19 mouse cellular contexts compared by ENCODE assay signal in genomic region chrX:161411151-161411550, GRCm38 (mm10).
DNase-seq lines count a peak whose midpoint lies in the region; TF ChIP-seq lines count a peak whose summit lies in the region.
"Had no signal": no experiment of that assay in that cellular context is flagged by ENCODE, and none has a peak within 500 bp of the region (broad histone marks: within the 10 kb centered on the region; RNA-seq: fewer than 3 reads in every experiment).

No protein-coding gene starts in this region.

- TF ChIP-seq CTCF in left cerebral cortex, adult 2 months (IDR thresholded peaks at IDR 0.05), result no peak

- DNase-seq in layer of hippocampus, adult 11-12 months (ENCODE audit: low spot score), result peak; percentile 3
- DNase-seq in layer of hippocampus, postnatal 25 days (ENCODE audit: extremely low spot score in 1 of 2, low spot score in 1 of 2), result no peak
- peak; percentile 11 to 41 for DNase-seq in left cerebral cortex, adult 9 months (ENCODE audit: low spot score in 2 of 2)
- no peak for DNase-seq in left cerebral cortex, adult 2 months (ENCODE audit: extremely low spot score in 1 of 2, low spot score in 2 of 2)
- DNase-seq in brain, adult 2 months (ENCODE audit: low read depth, low spot score), result peak; percentile 71
- peak; percentile 52 for DNase-seq in layer of hippocampus, adult 9-11 months
- DNase-seq in thymus, postnatal 4 days, result no peak
- DNase-seq: adrenal gland, adult 2 months; adrenal gland, postnatal 25 days; cerebellum, adult 2 months; cerebellum, postnatal 10 days; forebrain, postnatal 0 days; gastrocnemius, postnatal 14 days; heart, adult 2 months; heart, postnatal 14 days had no signal

- no peak overlapping the region for H3K4me3 ChIP-seq in left cerebral cortex, adult 2 months
- H3K4me3 ChIP-seq: embryonic facial prominence, embryonic 10.5 days; forebrain, embryonic 13.5 days; heart, adult 2 months; heart, embryonic 15.5 days; hindbrain, embryonic 13.5 days had no signal

- no peak overlapping the region for H3K27ac ChIP-seq in left cerebral cortex, adult 2 months
- H3K27ac ChIP-seq: embryonic facial prominence, embryonic 10.5 days; forebrain, embryonic 13.5 days; heart, adult 2 months; heart, embryonic 15.5 days; hindbrain, embryonic 13.5 days had no signal

- intact Hi-C loops in left cerebral cortex, adult 2 months (cut with DNase I), result loop anchor here (5.0 to 10.0 kb wide), 2 partner anchors 161 to 224 kb away; no protein-coding TSS in a partner anchor

Comparison
In these comparisons a context has a peak if more than half of its experiments do, and no peak if none do; other contexts are left out.
1. DNase-seq: peak in layer of hippocampus, adult 11-12 months (single experiment), left cerebral cortex, adult 9 months (2 of 2), brain, adult 2 months (single experiment) and layer of hippocampus, adult 9-11 months (single experiment); none in layer of hippocampus, postnatal 25 days (0 of 2), left cerebral cortex, adult 2 months (0 of 2) and thymus, postnatal 4 days (single experiment).